Mouse (Mus musculus) forebrain, embryonic 15.5 days (tissue): Measurements from ENCODE around the gene Tas2r105. TPM values are rescaled to one million over a fixed set of nuclear protein-coding genes. Genes with fewer than 3 reads are reported as not detected.

ENCODE experiments used
- ATAC-seq: fragments of 200-750 bp; cut with Nextera tagmentation; replicated peaks from 2 replicates; pipeline ENCODE4 v1.8.0; 2017; ENCODE audit warnings: mild to moderate bottlenecking, moderate TSS enrichment, moderate library complexity
- H3K27ac ChIP-seq: fragments of 300-500 bp; sonication (generic); replicated peaks from 2 replicates; pipeline ENCODE4 v1.5.1; 2015; ENCODE audit warnings: mild to moderate bottlenecking, inconsistent platforms
- H3K27me3 ChIP-seq: fragments of 300-500 bp; sonication (generic); 2 replicates; pipeline ENCODE4 v1.6.1; 2015; ENCODE audit warnings: inconsistent platforms
- H3K36me3 ChIP-seq: fragments of 300-500 bp; sonication (generic); 2 replicates; pipeline ENCODE4 v1.6.1; 2015; ENCODE audit warnings: mild to moderate bottlenecking, inconsistent platforms
- H3K4me1 ChIP-seq: fragments of 300-500 bp; sonication (generic); 2 replicates; pipeline ENCODE4 v1.6.1; 2015; ENCODE audit warnings: inconsistent platforms
- H3K4me2 ChIP-seq: fragments of 300-500 bp; sonication (generic); replicated peaks from 2 replicates; pipeline ENCODE4 v1.6.1; 2015; ENCODE audit warnings: mild to moderate bottlenecking, inconsistent platforms
- H3K4me3 ChIP-seq: fragments of 300-500 bp; sonication (generic); 2 replicates; pipeline ENCODE4 v1.5.1; 2015; ENCODE audit warnings: mild to moderate bottlenecking, inconsistent platforms
- H3K9ac ChIP-seq: fragments of 300-500 bp; sonication (generic); replicated peaks from 2 replicates; pipeline ENCODE4 v1.6.1; 2015; ENCODE audit warnings: mild to moderate bottlenecking, inconsistent platforms
- H3K9me3 ChIP-seq: fragments of 300-500 bp; sonication (generic); 2 replicates; pipeline ENCODE4 v1.6.1; 2016; ENCODE audit warnings: inconsistent platforms
- WGBS: fragments of 180-500 bp; shearing (Covaris S2); methylation state at CpG from one replicate; pipeline ENCODE4 v1.1.7; 2015; ENCODE audit warnings: mixed read lengths; 5-methylcytosine and 5-hydroxymethylcytosine counted together
- polyA plus RNA-seq: library from polyadenylated mRNA; unstranded; fragments of >200 nt; fragmentation: Nextera tagmentation; extraction: Ambion mirVana; gene quantifications from 2 replicates; pipeline ENCODE4 v1.2.1, GENCODE M21; 2015

Tas2r105 gene
- polyA plus RNA-seq: not detected in 2 replicates

- no peak for ATAC-seq
- no peak within 1 kb of the TSS for H3K4me2 ChIP-seq
- H3K4me1 ChIP-seq: no peaks in the 10 kb centered on the region
- no peaks in the 10 kb centered on the region for H3K27me3 ChIP-seq
- no peak within 1 kb of the TSS for H3K9ac ChIP-seq
- H3K27ac ChIP-seq: no peak within 1 kb of the TSS
- H3K9me3 ChIP-seq: peaks cover 8% of the 10 kb centered on the region; the same call in 1 of the 2 replicates
- no peak within 1 kb of the TSS for H3K4me3 ChIP-seq
- WGBS: 77% methylated on average over 1 of the region's 1 CpGs
- H3K36me3 ChIP-seq: no peaks in the 10 kb centered on the region
Measured at GRCm38 (mm10) chr6:131687395-131687794, at the start of gene Tas2r105. Gene Tas2r105, minus strand, starts transcription at chr6:131687495.

DNA sequence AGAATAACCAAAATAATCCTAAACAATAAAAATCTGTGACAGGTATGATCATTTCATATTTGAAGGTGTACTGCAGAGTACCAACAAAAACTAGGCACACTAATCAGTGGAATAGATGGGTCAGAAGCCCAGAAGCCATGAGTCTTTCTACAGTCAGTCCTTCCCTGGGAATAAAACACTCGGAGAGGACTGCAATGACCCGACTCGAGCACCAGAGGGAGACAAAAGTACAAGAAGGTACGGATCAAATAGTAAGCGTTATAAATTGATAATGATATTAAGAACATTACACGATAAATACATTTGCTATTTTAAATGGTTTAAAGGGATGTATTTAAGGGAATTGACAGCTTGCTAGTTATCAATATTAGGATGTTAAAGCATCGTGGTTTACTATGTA lies 25.5 kb upstream of the Tas2r105 start:
- ATAC-seq: no peak

DNA sequence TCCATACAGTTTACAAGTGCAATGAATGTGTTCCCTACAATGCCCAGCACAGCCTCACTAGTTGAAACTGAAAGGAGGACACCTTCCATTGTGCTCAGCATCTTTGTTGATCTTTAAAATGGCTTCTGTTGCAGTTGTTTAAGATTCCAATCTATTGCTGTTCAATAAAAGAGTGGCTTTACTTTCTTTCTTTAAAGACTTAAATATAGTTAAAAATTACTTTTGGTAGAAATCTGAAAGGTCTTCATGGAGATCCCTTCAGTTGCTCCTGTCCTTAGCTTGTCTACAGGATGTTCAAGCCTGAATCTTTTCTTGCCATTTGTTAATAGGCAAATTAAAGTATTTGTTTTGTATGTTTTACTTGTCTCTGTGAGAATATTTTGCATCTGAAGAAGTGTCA lies 2.7 kb upstream of the Tas2r105 start, which contains the start of gene Tas2r114:
TSS of gene Tas2r114 (minus strand) at position 101 of the 400 bp plus-strand sequence.
- no peak within 1 kb of the TSS for H3K27ac ChIP-seq
- H3K9ac ChIP-seq: no peak within 1 kb of the TSS
- no peak for ATAC-seq
- no peak within 1 kb of the TSS for H3K4me3 ChIP-seq
- H3K4me1 ChIP-seq: no peaks in the 10 kb centered on the region
- no peak within 1 kb of the TSS for H3K4me2 ChIP-seq
- H3K36me3 ChIP-seq: no peaks in the 10 kb centered on the region
- H3K9me3 ChIP-seq: peaks cover 12% of the 10 kb centered on the region
- H3K27me3 ChIP-seq: no peaks in the 10 kb centered on the region

More for the DNA sequence above, 25.5 kb upstream of the Tas2r105 start:
- H3K36me3 ChIP-seq: no peaks in the 10 kb centered on the region
- H3K4me3 ChIP-seq: no peak overlapping the region
- H3K27me3 ChIP-seq: no peaks in the 10 kb centered on the region
- H3K27ac ChIP-seq: no peak overlapping the region
- no peak overlapping the region for H3K9ac ChIP-seq
- WGBS: 50% methylated on average over 7 of the region's 7 CpGs
- no peaks in the 10 kb centered on the region for H3K4me1 ChIP-seq
- H3K4me2 ChIP-seq: no peak overlapping the region
- H3K9me3 ChIP-seq: peaks cover 11% of the 10 kb centered on the region; the same call in 1 of the 2 replicates

DNA sequence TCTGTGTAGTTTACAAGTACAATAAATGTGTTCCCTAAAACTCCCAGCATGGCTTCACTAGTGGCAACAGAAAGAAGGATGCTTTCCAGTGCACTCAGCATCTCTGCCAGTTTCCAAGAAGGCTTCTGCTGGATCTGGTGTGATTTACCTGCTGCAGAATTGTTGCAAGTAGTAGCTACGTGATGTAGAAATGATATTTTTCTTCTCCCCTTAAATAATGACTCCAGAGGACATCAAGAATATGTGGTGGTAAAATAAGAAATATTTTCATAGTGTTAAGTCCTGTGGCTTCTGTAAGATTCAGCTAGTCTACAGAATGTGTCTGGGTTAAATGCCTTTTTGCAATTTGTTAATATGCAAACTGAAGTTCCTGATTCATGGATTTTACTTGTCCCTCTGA lies 1.7 kb downstream of the Tas2r105 start, which contains the start of gene Tas2r104:
TSS of gene Tas2r104 (minus strand) at position 101 of the 400 bp plus-strand sequence.
- H3K4me2 ChIP-seq: no peak within 1 kb of the TSS
- H3K9me3 ChIP-seq: peaks cover 5% of the 10 kb centered on the region; the same call in 1 of the 2 replicates
- H3K27ac ChIP-seq: no peak within 1 kb of the TSS
- no peak within 1 kb of the TSS for H3K9ac ChIP-seq
- H3K4me1 ChIP-seq: no peaks in the 10 kb centered on the region
- ATAC-seq: no peak
- H3K27me3 ChIP-seq: no peaks in the 10 kb centered on the region
- 89% methylated on average over 1 of the region's 1 CpGs for WGBS
- no peak within 1 kb of the TSS for H3K4me3 ChIP-seq
- no peaks in the 10 kb centered on the region for H3K36me3 ChIP-seq

- H3K4me2 ChIP-seq: no peak within 1 kb of the TSS
- H3K27ac ChIP-seq: no peak within 1 kb of the TSS
- H3K4me1 ChIP-seq: no peaks in the 10 kb centered on the region
- H3K36me3 ChIP-seq: no peaks in the 10 kb centered on the region
- H3K9me3 ChIP-seq: peaks cover 13% of the 10 kb centered on the region; the same call in 1 of the 2 replicates
- 73% methylated on average over 3 of the region's 3 CpGs for WGBS
- no peak within 1 kb of the TSS for H3K9ac ChIP-seq
- no peaks in the 10 kb centered on the region for H3K27me3 ChIP-seq
- ATAC-seq: no peak
- H3K4me3 ChIP-seq: no peak within 1 kb of the TSS
Measured at GRCm38 (mm10) chr6:131678786-131679185, 8.5 kb downstream of the Tas2r105 start, which contains the start of gene Tas2r106. Gene Tas2r106, minus strand, starts transcription at chr6:131678886.

GRCm38 (mm10) chr6:131660049-131660448 lies 27.2 kb downstream of the Tas2r105 start, which contains the start of gene Tas2r107:
Gene Tas2r107, minus strand, starts transcription at chr6:131660149.
- no peaks in the 10 kb centered on the region for H3K27me3 ChIP-seq
- no peaks in the 10 kb centered on the region for H3K36me3 ChIP-seq
- H3K9ac ChIP-seq: no peak within 1 kb of the TSS
- ATAC-seq: no peak
- no peak within 1 kb of the TSS for H3K4me2 ChIP-seq
- no peaks in the 10 kb centered on the region for H3K4me1 ChIP-seq
- no peak within 1 kb of the TSS for H3K27ac ChIP-seq
- no peak within 1 kb of the TSS for H3K4me3 ChIP-seq
- peaks cover 22% of the 10 kb centered on the region for H3K9me3 ChIP-seq

Other genes starting within 250 kb of the Tas2r105 start
- gene 5430401F13Rik, start 201.1 kb downstream of the Tas2r105 start, polyA plus RNA-seq: not detected in 2 replicates
- gene Gm6619, start 201.1 kb downstream of the Tas2r105 start, polyA plus RNA-seq: not detected in 2 replicates
- not detected in 2 replicates for gene Tas2r130, start 56.6 kb downstream of the Tas2r105 start, polyA plus RNA-seq
- gene Tas2r107, start 27.3 kb downstream of the Tas2r105 start, polyA plus RNA-seq: not detected in 2 replicates
- not detected in 2 replicates for gene Tas2r106, start 8.6 kb downstream of the Tas2r105 start, polyA plus RNA-seq
- not detected in 2 replicates for gene Tas2r104, start 1.8 kb downstream of the Tas2r105 start, polyA plus RNA-seq
- not detected in 2 replicates for gene Tas2r114, start 2.6 kb upstream of the Tas2r105 start, polyA plus RNA-seq